Mouse (Mus musculus): Measurements from ENCODE around the gene Itpa. TPM values are rescaled to one million over a fixed set of nuclear protein-coding genes. Genes with fewer than 3 reads are reported as not detected.
A peak's percentile ranks its signal among the peaks of the same experiment; 100 is the strongest.

Gene Itpa
- polyA plus RNA-seq, 1 experiment from 2014 or later: 138 TPM

GRCm38 (mm10) chr2:130663342-130663741 is 4.1 kb upstream of the Itpa start:
- Histone ChIP-seq H3K9me3 (no peaks in the 10 kb centered on the region), H3K27me3 (replicated peaks) (no peaks in the 10 kb centered on the region), H3K36me3 (peaks cover 35% of the 10 kb centered on the region), H3K4me3 (no peak overlapping the region), H3K4me2 (replicated peaks) (peak overlapping the region; percentile 76), H3K9ac (peak overlapping the region; percentile 74), H3K27ac (no peak overlapping the region), H3K4me1 (peaks cover 17% of the 10 kb centered on the region)
- ATAC-seq (ENCODE audit: low FRiP score, low read depth): no peak
- 89% methylated on average over 11 of the region's 11 CpGs for WGBS

- peak within 1 kb of the TSS; percentile 76 for H3K4me2 ChIP-seq (replicated peaks)
- H3K36me3 ChIP-seq: peaks cover 26% of the 10 kb centered on the region
- H3K27ac ChIP-seq: peak within 1 kb of the TSS; percentile 97
- under 1% methylated on average over 40 of the region's 40 CpGs for WGBS
- ATAC-seq (ENCODE audit: low FRiP score, low read depth): peak; percentile 95
- peak within 1 kb of the TSS; percentile 59 for H3K4me3 ChIP-seq
- peaks cover 23% of the 10 kb centered on the region for H3K4me1 ChIP-seq
- no peaks in the 10 kb centered on the region for H3K9me3 ChIP-seq
- no peaks in the 10 kb centered on the region for H3K27me3 ChIP-seq (replicated peaks)
- H3K9ac ChIP-seq: peak within 1 kb of the TSS; percentile 74
These were observed 3.2 kb upstream of the Itpa start, which contains the start of gene Ddrgk1 for GRCm38 (mm10) chr2:130664102-130664701. TSS of gene Ddrgk1 (minus strand) at chr2:130664659.

- no peak overlapping the region for H3K4me3 ChIP-seq
- no peak overlapping the region for H3K4me2 ChIP-seq (replicated peaks)
- no peaks in the 10 kb centered on the region for H3K4me1 ChIP-seq
- H3K9me3 ChIP-seq: no peaks in the 10 kb centered on the region
- WGBS: 92% methylated on average over 10 of the region's 10 CpGs
- H3K27me3 ChIP-seq (replicated peaks): no peaks in the 10 kb centered on the region
- peaks cover 97% of the 10 kb centered on the region for H3K36me3 ChIP-seq
- H3K9ac ChIP-seq: no peak overlapping the region
- no peak for ATAC-seq (ENCODE audit: low FRiP score, low read depth)
- no peak overlapping the region for H3K27ac ChIP-seq
These were observed 9.8 kb downstream of the Itpa start for GRCm38 (mm10) chr2:130677211-130677610.

DNA sequence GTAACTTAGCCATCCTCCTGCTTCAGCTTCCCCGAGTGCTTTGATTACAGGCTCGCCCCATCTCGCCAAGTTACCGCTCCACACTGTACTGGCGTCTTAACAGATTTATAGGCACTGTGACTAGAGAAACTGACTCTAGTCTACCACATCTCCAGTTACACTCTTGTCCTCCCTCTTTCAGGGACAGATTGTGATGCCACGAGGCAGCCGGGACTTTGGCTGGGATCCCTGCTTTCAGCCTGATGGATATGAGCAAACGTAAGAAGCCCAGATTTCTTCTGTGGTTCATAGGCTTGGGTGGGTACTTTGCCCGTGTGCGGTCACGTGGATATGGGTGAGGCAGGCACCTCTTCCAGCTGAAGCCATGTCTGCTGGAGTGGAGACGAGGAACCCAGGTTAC is 11.7 kb downstream of the Itpa start:
- H3K27ac ChIP-seq: no peak overlapping the region
- peaks cover 96% of the 10 kb centered on the region for H3K36me3 ChIP-seq
- WGBS: 95% methylated on average over 12 of the region's 12 CpGs
- no peak for ATAC-seq (ENCODE audit: low FRiP score, low read depth)
- no peak overlapping the region for H3K9ac ChIP-seq
- H3K4me2 ChIP-seq (replicated peaks): no peak overlapping the region
- no peak overlapping the region for H3K4me3 ChIP-seq
- no peaks in the 10 kb centered on the region for H3K9me3 ChIP-seq
- no peaks in the 10 kb centered on the region for H3K4me1 ChIP-seq
- no peaks in the 10 kb centered on the region for H3K27me3 ChIP-seq (replicated peaks)

- Histone ChIP-seq H3K27me3 (replicated peaks) (no peaks in the 10 kb centered on the region), H3K36me3 (peaks cover 95% of the 10 kb centered on the region), H3K4me3 (no peak overlapping the region), H3K27ac (no peak overlapping the region), H3K9me3 (no peaks in the 10 kb centered on the region), H3K4me1 (no peaks in the 10 kb centered on the region), H3K9ac (no peak overlapping the region), H3K4me2 (replicated peaks) (no peak overlapping the region)
- 88% methylated on average over 6 of the region's 6 CpGs for WGBS
- no peak for ATAC-seq (ENCODE audit: low FRiP score, low read depth)
These were observed 12.5 kb downstream of the Itpa start for GRCm38 (mm10) chr2:130679899-130680298.

DNA sequence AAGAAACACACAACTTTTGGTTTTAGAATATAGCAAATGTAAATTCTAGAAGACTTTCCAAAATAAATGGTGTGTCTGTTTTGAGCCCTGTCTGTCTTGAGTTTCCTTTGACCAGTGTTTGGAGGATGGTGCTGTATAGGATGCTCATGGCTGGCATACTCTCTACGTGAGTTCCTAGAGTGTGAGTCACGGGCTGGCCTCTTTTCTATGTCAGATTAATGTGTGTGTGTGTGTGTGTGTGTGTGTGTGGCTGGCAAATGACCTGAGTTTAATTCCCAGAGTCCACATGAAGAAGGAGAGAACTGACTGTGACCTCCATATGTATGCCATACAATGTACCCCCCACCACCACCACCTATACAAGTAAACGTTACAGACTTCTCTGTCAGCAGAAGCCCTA is 14.1 kb downstream of the Itpa start:
- Histone ChIP-seq H3K27me3 (replicated peaks) (no peaks in the 10 kb centered on the region), H3K27ac (no peak overlapping the region), H3K4me1 (no peaks in the 10 kb centered on the region), H3K9ac (no peak overlapping the region), H3K9me3 (no peaks in the 10 kb centered on the region), H3K36me3 (peaks cover 84% of the 10 kb centered on the region), H3K4me2 (replicated peaks) (no peak overlapping the region), H3K4me3 (no peak overlapping the region)
- ATAC-seq (ENCODE audit: low FRiP score, low read depth): no peak
- WGBS: 86% methylated on average over 3 of the region's 3 CpGs

DNA sequence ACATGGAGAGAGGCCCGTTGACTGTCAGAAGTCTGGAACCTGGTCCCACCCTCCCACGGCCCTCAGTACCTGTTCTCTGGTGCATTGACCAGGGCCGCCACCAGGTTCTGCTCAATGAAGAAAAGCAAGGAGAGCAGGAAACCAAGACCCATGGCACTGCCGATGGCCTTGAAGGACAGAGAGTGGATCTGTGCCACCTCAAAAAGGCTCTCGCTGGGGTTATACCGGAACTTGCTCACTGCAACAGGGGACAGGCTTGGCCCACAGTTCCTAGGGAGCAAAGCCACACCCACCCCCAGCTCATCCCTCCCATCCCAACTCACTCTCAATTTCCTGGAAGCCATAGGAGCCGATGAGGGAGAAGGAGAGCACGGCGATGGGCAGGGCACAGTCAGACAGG is 18.0 kb downstream of the Itpa start:
- Histone ChIP-seq H3K9ac (no peak overlapping the region), H3K4me3 (no peak overlapping the region), H3K27ac (no peak overlapping the region), H3K36me3 (peaks cover 45% of the 10 kb centered on the region), H3K27me3 (replicated peaks) (no peaks in the 10 kb centered on the region), H3K9me3 (no peaks in the 10 kb centered on the region), H3K4me1 (no peaks in the 10 kb centered on the region), H3K4me2 (replicated peaks) (no peak overlapping the region)
- ATAC-seq (ENCODE audit: low FRiP score, low read depth): no peak
- 87% methylated on average over 9 of the region's 9 CpGs for WGBS

DNA sequence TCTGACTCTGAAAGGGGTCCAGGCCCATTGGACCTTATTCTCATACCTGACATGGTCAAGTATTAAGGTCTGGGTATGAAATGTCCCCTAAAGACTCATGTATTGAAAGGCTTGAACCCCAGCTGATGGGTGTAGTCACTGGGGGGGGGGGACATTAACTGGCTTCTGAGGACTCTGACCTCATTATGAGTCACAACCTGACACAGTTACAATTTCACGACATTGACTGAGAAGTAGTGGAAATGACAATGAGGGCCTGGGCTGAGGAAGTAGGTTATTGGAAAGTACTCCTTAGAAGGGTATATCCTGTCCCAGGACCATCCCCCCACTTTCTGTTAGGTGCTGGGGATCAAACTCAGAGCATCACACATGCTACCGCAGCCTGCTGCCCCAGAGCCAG is 21.6 kb downstream of the Itpa start:
- 84% methylated on average over 2 of the region's 2 CpGs for WGBS
- ATAC-seq (ENCODE audit: low FRiP score, low read depth): no peak
- no peak overlapping the region for H3K27ac ChIP-seq

GRCm38 (mm10) chr2:130693563-130693962 is 26.2 kb downstream of the Itpa start:
- Histone ChIP-seq H3K4me2 (replicated peaks) (no peak overlapping the region), H3K4me1 (peaks cover 18% of the 10 kb centered on the region), H3K27ac (no peak overlapping the region), H3K4me3 (no peak overlapping the region), H3K9ac (no peak overlapping the region), H3K9me3 (no peaks in the 10 kb centered on the region), H3K27me3 (replicated peaks) (peaks cover 37% of the 10 kb centered on the region), H3K36me3 (no peaks in the 10 kb centered on the region)
- no peak for ATAC-seq (ENCODE audit: low FRiP score, low read depth)
- WGBS: 49% methylated on average over 3 of the region's 3 CpGs

More for the DNA sequence above, 21.6 kb downstream of the Itpa start:
- no peak overlapping the region for H3K4me2 ChIP-seq (replicated peaks)
- no peaks in the 10 kb centered on the region for H3K4me1 ChIP-seq
- no peak overlapping the region for H3K4me3 ChIP-seq
- peaks cover 14% of the 10 kb centered on the region; the same call in 1 of the 2 replicates for H3K36me3 ChIP-seq
- H3K9me3 ChIP-seq: no peaks in the 10 kb centered on the region
- H3K9ac ChIP-seq: no peak overlapping the region
- no peaks in the 10 kb centered on the region for H3K27me3 ChIP-seq (replicated peaks)

DNA sequence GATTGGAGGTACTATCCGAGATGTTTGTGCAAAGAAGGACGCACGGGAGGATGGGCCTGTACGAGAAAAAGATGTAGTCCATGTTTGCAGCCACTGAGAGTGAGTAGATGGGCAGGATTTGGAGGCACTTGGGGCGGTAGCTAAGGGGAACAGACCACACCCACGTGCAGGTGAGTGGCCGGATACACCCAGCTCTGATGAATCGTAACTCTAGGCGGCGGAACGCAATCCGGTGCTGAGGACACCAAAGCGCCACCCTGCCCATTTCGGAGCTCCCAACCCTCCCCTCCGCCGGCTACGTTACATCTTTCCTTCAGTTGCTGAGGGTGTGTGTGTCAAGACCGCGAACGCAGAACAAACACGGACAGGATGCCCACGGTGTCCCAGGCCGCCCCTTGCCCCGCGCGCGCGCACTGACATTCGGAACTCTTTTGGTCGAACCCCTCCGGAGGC is 29.3 kb downstream of the Itpa start:
- no peak overlapping the region for H3K27ac ChIP-seq
- H3K9ac ChIP-seq: peak overlapping the region; percentile 58
- peak overlapping the region; percentile 95 for H3K4me2 ChIP-seq (replicated peaks)
- peaks cover 18% of the 10 kb centered on the region for H3K4me1 ChIP-seq
- H3K36me3 ChIP-seq: no peaks in the 10 kb centered on the region
- peak overlapping the region; percentile 47 for H3K4me3 ChIP-seq
- H3K9me3 ChIP-seq: no peaks in the 10 kb centered on the region
- peaks cover 49% of the 10 kb centered on the region for H3K27me3 ChIP-seq (replicated peaks)
- WGBS: 1% methylated on average over 31 of the region's 31 CpGs
- 0 out of 2 replicates have a peak, but pooled peaks have one; percentile 9 for ATAC-seq (ENCODE audit: low FRiP score, low read depth)

- peak within 1 kb of the TSS; percentile 95 for H3K4me2 ChIP-seq (replicated peaks)
- H3K4me3 ChIP-seq: peak within 1 kb of the TSS; percentile 47
- H3K27ac ChIP-seq: no peak within 1 kb of the TSS
- WGBS: under 1% methylated on average over 65 of the region's 65 CpGs
- no peaks in the 10 kb centered on the region for H3K9me3 ChIP-seq
- peak; percentile 63 for ATAC-seq (ENCODE audit: low FRiP score, low read depth)
- no peaks in the 10 kb centered on the region for H3K36me3 ChIP-seq
- H3K27me3 ChIP-seq (replicated peaks): peaks cover 49% of the 10 kb centered on the region
- peak within 1 kb of the TSS; percentile 58 for H3K9ac ChIP-seq
- H3K4me1 ChIP-seq: peaks cover 18% of the 10 kb centered on the region
These were observed 29.9 kb downstream of the Itpa start, which contains the start of gene Slc4a11 for GRCm38 (mm10) chr2:130697153-130697810. TSS of gene Slc4a11 (minus strand) at chr2:130697519.

- H3K9ac ChIP-seq: no peak overlapping the region
- under 1% methylated on average over 14 of the region's 14 CpGs for WGBS
- peaks cover 49% of the 10 kb centered on the region for H3K27me3 ChIP-seq (replicated peaks)
- no peaks in the 10 kb centered on the region for H3K9me3 ChIP-seq
- no peaks in the 10 kb centered on the region for H3K36me3 ChIP-seq
- peak overlapping the region; percentile 47 for H3K4me3 ChIP-seq
- peak overlapping the region; percentile 95 for H3K4me2 ChIP-seq (replicated peaks)
- no peak overlapping the region for H3K27ac ChIP-seq
- H3K4me1 ChIP-seq: peaks cover 18% of the 10 kb centered on the region
- peak; percentile 51 for ATAC-seq (ENCODE audit: low FRiP score, low read depth)
These were observed 30.4 kb downstream of the Itpa start for GRCm38 (mm10) chr2:130697821-130698266.

All from neural tube, embryonic 12.5 days (tissue).